Comparison of ENCODE assay signal across 10 mouse cellular contexts in genomic region chr3:156455042-156455441, GRCm38 (mm10).
"Had no signal": no experiment of that assay in that cellular context is flagged by ENCODE, and none has a peak within 500 bp of the region (broad histone marks: within the 10 kb centered on the region; RNA-seq: fewer than 3 reads in every experiment).

No protein-coding gene starts in this region.

- H3K27me3 ChIP-seq: limb, embryonic 15.5 days; liver, embryonic 12.5 days; midbrain, embryonic 12.5 days had no signal

- H3K9me3 ChIP-seq: limb, embryonic 15.5 days; liver, embryonic 12.5 days; midbrain, embryonic 12.5 days had no signal

- DNase-seq: kidney, postnatal 14 days; lung, embryonic 14.5 days; lung, postnatal 10 days; lung, postnatal 4 days; thymus, postnatal 4 days had no signal

- ATAC-seq: liver, embryonic 12.5 days; midbrain, embryonic 16.5 days had no signal

- H3K4me2 ChIP-seq: limb, embryonic 15.5 days; liver, embryonic 12.5 days; lung, embryonic 14.5 days; midbrain, embryonic 12.5 days had no signal

- H3K27ac ChIP-seq: limb, embryonic 15.5 days; liver, embryonic 12.5 days; midbrain, embryonic 12.5 days; stomach, postnatal 0 days had no signal

- H3K4me3 ChIP-seq: limb, embryonic 15.5 days; liver, embryonic 12.5 days; midbrain, embryonic 12.5 days had no signal

- H3K36me3 ChIP-seq: limb, embryonic 15.5 days; liver, embryonic 12.5 days; midbrain, embryonic 12.5 days had no signal

- H3K9ac ChIP-seq: limb, embryonic 15.5 days; liver, embryonic 12.5 days; lung, embryonic 14.5 days; midbrain, embryonic 12.5 days had no signal

- H3K4me1 ChIP-seq: limb, embryonic 15.5 days; liver, embryonic 12.5 days; midbrain, embryonic 12.5 days had no signal
